Mouse (Mus musculus): Measurements from ENCODE around the gene Limch1.

Limch1 gene

DNA sequence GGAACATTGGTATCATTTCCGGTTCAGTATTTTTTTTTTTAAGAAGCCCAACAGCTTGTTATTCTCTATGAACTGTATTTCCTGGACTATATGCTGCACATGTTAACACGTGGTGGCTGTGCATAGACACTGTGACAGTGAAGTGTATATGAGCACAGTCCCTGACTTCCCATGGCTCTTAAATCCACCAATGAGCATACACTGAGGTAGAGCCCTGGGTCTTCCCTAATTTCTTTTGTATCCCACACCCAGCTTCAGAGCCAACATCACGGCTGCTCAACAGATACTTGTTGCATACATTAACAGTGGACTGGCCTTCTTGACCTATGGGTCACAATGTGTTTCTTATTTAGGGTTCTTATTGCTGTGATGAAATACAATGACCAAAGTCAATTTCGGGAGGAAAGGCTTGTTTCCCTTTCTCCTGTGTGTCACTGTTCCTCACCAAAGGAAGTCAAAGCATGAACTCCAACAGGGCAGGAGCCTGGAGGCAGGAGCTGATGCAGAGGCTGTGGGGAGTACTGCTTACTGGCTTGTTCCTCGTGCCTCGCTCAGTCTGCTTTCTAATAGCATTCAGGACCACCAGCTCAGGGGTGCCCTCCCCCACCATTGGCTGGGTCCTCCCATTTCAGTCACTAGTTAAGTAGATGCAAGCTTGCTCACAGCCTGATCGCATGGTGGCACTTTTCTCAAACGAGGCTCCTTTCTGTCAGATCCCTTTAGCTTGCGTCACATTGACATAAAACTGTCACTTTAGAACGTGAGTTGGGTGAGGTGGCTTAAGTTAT is 130.6 kb downstream of the Limch1 start:
- no peak for DNase-seq (ENCODE audit: low read depth, low spot score)

DNA sequence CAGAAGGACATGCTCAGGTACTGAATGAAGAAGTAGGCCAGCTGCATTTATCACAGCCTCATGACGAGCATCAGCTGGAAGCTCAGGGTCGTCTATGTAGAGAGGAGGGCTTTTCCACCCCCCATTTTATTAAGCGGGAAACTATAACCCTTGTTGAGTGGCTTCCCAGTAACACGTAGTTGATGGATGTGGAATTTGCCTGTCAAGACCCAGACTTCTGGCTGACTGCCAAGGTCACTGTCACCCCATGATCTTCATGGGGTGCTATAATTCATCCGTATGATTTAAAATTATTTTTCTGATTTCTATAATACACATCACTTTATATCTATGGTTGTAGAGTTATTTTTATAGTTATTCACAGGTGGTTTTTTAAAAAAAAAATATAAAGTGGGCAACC is 131.4 kb downstream of the Limch1 start:
- no peak for DNase-seq (ENCODE audit: low read depth, low spot score)

DNA sequence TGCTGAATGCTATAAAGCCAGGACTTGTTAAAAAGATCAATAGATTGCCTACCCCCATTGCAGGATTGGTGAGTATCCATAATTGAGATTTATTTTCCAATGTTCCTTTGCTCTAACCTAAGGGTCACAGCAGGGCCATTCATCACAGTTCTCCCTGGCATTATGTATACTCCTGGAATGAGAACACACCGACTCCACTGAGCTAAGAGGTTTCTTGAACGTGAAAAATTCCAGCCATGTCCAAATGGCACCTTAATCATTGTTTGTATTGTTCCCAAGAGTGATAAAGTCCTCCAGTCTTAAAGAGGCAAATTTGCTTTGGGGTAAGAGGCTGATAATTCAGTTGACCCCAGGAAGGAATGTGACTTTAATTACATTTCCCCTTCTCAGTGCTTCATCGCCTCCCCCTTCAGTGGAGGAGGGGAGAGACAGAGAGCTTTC is 136.3 kb downstream of the Limch1 start:
- DNase-seq (ENCODE audit: low read depth, low spot score), result no peak

DNA sequence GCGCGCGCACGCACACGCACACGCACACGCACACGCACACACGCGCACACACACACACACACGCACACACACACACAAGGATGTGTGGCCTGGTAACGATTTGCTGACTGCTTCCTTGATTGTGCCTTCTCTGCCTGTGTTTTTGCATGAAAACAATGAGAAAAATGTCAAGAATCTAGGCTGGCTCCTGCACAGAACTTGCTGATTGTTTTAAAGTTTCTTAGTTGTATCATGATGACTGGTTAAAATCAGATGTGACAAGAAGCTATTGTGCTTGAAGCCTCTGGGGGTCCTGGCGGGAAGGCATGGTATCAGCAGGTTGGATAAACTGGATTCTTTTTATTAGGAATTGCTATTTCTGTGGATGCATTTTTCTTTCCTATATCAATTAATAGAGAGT is 137.1 kb downstream of the Limch1 start:
- no peak for DNase-seq (ENCODE audit: low read depth, low spot score)

DNA sequence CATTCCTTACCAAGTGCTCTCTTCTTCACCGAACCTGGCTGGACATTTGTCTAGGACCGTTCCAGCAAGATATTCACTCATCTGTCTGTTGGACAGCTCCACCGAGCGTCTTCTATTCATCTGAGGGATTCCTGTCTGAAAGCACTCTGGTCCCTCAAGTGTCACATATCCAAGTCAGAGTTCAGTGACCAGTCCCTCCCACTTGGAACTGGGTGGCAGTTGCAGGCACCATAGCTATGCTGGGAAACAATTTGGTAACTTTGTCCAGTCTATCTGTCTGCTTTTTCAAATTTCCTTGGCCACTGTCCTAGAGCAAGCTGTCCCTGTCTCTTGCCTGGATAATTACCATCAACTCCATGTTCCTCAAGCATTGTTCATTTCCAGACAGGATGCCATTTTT is 138.9 kb downstream of the Limch1 start:
- no peak for DNase-seq (ENCODE audit: low read depth, low spot score)

GRCm38 (mm10) chr5:66886410-66887120 is 140.9 kb downstream of the Limch1 start:
- DNase-seq (ENCODE audit: low read depth, low spot score), result no peak

GRCm38 (mm10) chr5:66888061-66888460 is 142.4 kb downstream of the Limch1 start:
- no peak for DNase-seq (ENCODE audit: low read depth, low spot score)

DNA sequence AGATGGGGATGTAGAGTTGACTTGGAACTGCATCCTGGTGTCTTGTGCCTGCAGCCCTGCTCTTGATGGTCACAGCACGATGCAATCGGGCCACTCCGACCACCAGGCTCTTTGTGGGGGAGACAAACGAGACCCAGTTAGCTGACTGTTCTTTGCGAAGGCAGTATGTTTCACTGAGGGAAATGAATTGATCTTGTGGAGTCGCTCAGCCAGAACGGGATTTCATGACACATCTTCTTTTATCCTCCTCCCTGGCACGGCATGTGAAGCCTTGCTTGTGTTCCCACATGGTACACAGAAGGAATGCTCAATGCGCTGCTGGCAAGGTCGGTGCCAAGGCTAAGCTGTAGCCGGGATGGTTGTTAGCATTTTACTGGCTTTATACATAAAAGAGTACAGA is 143.7 kb downstream of the Limch1 start:
- DNase-seq (ENCODE audit: low read depth, low spot score), result no peak

- DNase-seq (ENCODE audit: low read depth, low spot score), result no peak
Observed at GRCm38 (mm10) chr5:66895440-66896120, 150.0 kb downstream of the Limch1 start.

DNA sequence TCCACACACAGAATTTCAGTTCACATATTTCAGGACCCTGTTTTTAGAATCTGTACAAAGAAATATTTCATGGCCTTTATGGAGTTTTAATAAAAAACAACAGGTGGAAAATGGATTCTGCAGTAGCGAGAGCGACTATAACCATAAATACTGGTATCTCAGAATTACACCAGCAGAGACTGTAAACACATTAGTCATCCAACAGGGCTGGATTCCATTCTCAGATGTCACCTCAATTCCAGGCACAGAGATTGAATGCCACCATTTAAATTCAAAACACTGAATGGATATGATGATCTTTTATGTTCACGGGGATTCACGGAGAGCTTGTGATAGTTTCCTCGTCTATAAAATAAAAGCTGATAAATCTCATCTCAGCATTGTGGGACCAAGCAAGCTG is 152.0 kb downstream of the Limch1 start:
- DNase-seq (ENCODE audit: low read depth, low spot score), result no peak

DNA sequence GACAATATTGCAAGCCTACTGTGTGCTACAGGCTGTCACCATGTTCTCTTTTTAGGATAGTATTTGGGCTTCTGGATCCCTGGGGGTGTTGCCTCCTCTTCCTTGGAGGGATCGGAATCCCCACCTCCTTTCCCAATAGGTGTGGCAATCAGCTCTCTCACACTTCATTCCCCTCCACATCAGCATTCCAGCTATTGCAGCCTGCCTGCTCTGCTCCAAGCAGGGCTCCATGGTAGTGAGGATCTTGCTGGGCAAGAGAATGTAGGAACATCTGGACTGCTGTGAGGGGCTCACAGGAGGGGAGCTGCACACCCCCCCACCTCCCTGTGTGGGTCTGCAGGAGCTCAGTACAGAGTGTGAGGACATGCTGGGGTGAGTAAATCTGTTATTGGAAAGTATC is 152.6 kb downstream of the Limch1 start:
- DNase-seq (ENCODE audit: low read depth, low spot score), result no peak

DNA sequence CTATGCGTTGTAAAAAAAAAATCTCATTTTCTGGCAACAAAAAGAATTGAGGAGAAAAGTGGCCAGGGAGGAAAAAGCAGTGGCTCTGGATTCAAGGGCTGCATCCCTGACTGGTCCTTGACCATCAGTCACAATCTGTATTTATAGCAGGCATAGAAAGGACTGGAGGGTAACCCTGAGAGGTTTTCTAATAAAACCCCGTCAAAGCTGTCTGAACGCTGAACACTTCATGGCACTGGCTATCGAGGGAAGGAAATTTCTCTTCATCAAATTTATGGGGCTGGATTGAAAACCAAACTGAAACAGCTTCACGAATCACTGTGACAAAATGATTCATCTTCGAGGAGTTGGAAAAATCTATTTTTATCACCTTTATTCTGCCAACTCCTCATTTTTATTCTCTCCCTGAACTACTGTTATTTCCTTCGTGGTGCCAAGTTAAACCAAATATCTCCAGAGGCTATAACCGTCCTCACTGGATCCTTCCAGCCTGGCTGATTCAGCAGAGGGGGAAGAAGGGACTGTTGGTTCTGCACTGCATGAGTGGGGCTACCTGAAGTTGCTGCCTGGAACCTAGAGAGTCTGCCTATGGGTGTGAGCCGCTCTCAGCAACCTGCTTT is 153.3 kb downstream of the Limch1 start:
- DNase-seq (ENCODE audit: low read depth, low spot score), result no peak

DNA sequence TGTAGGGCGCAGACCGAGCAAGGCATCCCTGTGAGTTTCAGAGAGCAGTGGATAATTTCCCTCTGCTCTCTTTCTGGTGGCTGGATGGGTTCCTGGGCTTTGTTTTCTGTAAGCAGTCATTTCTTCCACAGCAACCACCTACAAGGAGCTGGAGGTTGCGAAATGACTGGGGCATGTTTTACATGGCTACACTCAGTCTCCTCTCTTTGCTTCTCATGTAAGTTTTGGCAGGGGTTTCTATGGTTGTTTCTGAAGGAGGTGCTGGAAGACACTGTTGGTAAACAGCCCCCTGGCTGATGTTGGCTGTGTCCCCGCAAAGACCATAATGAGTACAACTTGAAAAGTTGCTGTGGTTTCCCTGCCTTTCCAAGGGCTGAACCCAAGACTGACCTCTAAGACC is 155.5 kb downstream of the Limch1 start:
- no peak for DNase-seq (ENCODE audit: low read depth, low spot score)

DNA sequence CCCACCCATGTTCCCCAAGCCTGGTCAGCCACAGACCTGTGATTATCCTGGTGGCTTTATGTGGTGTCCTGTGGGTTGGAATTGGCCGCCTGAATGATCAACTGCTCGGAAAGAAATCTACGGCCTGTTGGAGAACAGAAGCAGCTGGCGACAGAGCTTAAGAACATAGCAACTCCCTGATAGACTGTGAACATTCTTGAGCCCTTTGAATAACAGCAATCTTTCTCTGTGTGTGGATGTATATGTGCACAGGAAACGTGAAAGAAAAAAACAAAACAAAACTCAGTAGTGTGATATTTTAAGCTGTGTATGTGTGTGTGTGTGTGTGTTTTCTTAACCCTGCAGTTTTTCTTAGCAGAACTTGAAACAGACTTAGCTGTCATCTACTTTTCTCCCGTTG is 159.2 kb downstream of the Limch1 start:
- no peak for DNase-seq (ENCODE audit: low read depth, low spot score)

DNA sequence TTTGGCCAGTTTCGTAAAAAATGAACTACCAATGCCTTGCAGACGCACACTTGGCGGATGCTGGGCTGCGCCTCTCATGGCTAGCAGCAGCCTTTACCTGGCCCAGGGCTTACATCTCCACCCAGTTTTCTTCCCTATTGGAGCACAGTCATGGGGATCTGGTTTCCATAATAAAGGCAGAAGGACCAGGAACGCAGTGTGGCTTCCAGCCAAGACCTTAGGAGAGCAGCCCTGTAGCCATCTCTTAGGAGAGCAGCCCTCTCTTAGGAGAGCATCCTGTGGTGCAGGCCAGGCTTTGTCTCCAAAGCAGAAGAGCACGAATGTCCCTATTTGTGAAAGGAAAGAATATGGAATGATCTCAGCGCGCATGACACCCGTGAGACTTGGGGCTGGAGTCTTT is 163.3 kb downstream of the Limch1 start:
- no peak for DNase-seq (ENCODE audit: low read depth, low spot score)

DNA sequence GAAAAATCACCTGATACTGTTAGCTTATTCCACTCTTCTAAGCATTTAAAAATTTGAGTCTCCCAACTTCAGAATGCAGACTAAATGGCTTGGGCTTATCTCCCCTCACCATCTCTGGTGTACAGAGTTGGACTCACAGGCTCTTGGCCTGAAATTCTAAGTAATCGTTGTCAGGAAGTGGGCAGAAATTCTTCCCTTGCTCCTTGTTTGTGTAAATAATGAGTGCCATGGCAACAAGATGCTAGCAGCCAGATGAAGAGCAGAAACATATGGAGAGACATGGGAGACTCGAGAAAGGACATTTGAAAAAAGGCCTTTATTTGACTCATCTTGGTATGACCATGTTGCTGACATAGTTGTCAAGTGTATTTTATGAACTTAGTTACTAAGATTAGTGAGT is 164.3 kb downstream of the Limch1 start:
- DNase-seq (ENCODE audit: low read depth, low spot score), result no peak

DNA sequence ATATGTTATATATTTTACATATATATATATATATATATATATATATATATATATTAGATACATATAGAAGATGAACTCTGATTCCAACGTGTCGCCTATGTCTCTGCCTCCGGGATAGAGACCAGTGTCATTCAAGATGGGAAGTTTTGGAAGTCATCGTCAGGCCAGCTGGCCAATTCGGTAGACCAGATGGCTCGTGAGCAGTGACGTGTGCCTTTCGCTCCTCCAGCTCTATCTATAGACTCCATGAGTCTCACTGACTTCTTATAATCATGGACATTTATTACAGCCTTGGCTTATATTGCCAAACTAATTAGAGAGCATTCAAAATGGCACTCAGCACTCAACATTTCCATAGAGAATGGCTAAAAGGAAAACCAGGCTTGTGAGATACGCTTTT is 165.0 kb downstream of the Limch1 start:
- DNase-seq (ENCODE audit: low read depth, low spot score), result no peak

DNA sequence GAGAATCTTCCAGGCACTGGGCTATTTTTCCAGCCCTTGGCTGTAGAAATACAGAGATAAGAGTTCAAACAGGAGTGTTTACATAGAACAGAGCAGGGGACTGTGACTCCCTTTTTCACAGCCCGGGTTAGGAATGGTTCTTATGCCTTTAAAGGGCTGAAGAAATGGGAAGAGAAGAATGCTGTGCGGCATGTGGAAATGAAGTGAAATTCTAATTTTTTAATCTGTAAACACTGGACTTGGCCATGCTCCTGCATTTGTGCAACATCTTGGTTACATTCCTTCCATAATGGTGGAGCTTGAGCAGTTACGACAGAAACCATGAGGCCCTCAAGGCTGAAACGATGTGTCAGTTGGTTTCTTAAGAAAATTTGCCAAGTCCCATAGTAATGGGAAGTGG is 165.4 kb downstream of the Limch1 start:
- no peak for DNase-seq (ENCODE audit: low read depth, low spot score)

GRCm38 (mm10) chr5:66913791-66914190 is 168.2 kb downstream of the Limch1 start:
- no peak for DNase-seq (ENCODE audit: low read depth, low spot score)

GRCm38 (mm10) chr5:66917353-66918315 is 172.0 kb downstream of the Limch1 start:
- no peak for DNase-seq (ENCODE audit: low read depth, low spot score)

All from CD4-positive helper T cell, adult 2 months (primary cell).